Mouse (Mus musculus) midbrain, embryonic 14.5 days (tissue): Measurements from ENCODE around the gene Oscar. TPM values are rescaled to one million over a fixed set of nuclear protein-coding genes. Genes with fewer than 3 reads are reported as not detected.
"Not testable (repeated sequence)": the region's sequence is repeated elsewhere in the genome, so short reads cannot be mapped to it uniquely, and the experiment has no call there.

Experiments
- ATAC-seq: fragments of 200-750 bp; cut with Nextera tagmentation; 2 replicates; pipeline ENCODE4 v1.8.0; 2017; ENCODE audit warnings: moderate number of reproducible peaks, moderate library complexity; ENCODE audit not compliant: low FRiP score, low TSS enrichment
- DNase-seq: peaks from one replicate; pipeline ENCODE4 v3.0.0-alpha.2; 2015
- H3K27ac ChIP-seq: fragments of 300-500 bp; sonication (generic); replicated peaks from 2 replicates; pipeline ENCODE4 v1.5.1; 2014; ENCODE audit warnings: mild to moderate bottlenecking, low read depth, low read length, moderate library complexity
- H3K27me3 ChIP-seq: fragments of 300-500 bp; sonication (generic); 2 replicates; pipeline ENCODE4 v1.6.1; 2014; ENCODE audit warnings: low read length, control low read depth, mixed read lengths; ENCODE audit not compliant: control insufficient read depth, insufficient read depth
- H3K36me3 ChIP-seq: fragments of 300-500 bp; sonication (generic); 2 replicates; pipeline ENCODE4 v1.6.1; 2014; ENCODE audit warnings: low read length, control low read depth; ENCODE audit not compliant: control insufficient read depth, insufficient read depth
- H3K4me1 ChIP-seq: fragments of 300-500 bp; sonication (generic); 2 replicates; pipeline ENCODE4 v1.6.1; 2014; ENCODE audit warnings: mild to moderate bottlenecking, antibody characterized with exemption, low read length, control low read depth; ENCODE audit not compliant: control insufficient read depth, insufficient read depth
- H3K4me2 ChIP-seq: fragments of 300-500 bp; sonication (generic); 2 replicates; pipeline ENCODE4 v1.6.1; 2014; ENCODE audit warnings: mild to moderate bottlenecking, low read length, moderate library complexity
- H3K4me3 ChIP-seq: fragments of 300-500 bp; sonication (generic); replicated peaks from 2 replicates; pipeline ENCODE4 v1.5.1; 2014; ENCODE audit warnings: low read depth, low read length
- H3K9ac ChIP-seq: fragments of 300-500 bp; sonication (generic); replicated peaks from 2 replicates; pipeline ENCODE4 v1.6.1; 2014; ENCODE audit warnings: mild to moderate bottlenecking, low read length, moderate library complexity
- H3K9me3 ChIP-seq: fragments of 300-500 bp; sonication (generic); 2 replicates; pipeline ENCODE4 v1.6.1; 2016; ENCODE audit warnings: low read length, control low read depth, mixed read lengths; ENCODE audit not compliant: control insufficient read depth
- WGBS: fragments of 180-500 bp; shearing (Covaris S2); extraction: QIAGEN DNeasy Blood & Tissue Kit; methylation state at CpG from one replicate; pipeline ENCODE4 v1.1.7; 2014; 5-methylcytosine and 5-hydroxymethylcytosine counted together
- polyA plus RNA-seq: library from polyadenylated mRNA; unstranded; fragments of >200 nt; fragmentation: Nextera tagmentation; extraction: Ambion mirVana; gene quantifications from 2 replicates; pipeline ENCODE4 v1.2.1, GENCODE M21; 2014

Oscar gene
- polyA plus RNA-seq, 1 experiment from 2014 or later = 0.26 TPM

DNA sequence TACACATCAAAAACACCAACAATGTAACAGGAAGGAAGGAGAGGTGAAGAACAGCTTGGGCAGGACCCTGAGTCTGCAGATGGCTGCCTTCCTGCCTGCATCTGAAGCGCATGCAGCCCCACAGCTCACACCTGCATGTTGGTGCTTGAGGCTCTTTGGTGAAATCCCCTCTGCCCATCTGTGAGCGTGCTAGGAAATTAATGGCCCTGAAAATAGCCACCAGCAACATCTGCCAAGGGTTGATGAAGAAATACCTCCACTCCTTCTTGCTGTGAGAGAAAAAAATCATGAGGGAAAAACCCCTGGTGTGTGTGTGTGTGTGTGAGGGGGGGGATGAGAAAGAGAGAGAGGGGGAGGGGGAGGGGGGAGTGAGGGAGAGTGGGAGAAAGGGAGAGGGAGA lies 35.9 kb downstream of the Oscar start:
- no peaks in the 10 kb centered on the region for H3K9me3 ChIP-seq
- no peaks in the 10 kb centered on the region for H3K36me3 ChIP-seq
- 74% methylated on average over 2 of the region's 2 CpGs for WGBS
- H3K4me3 ChIP-seq = no peak overlapping the region
- no peak overlapping the region for H3K9ac ChIP-seq
- ATAC-seq (no peak), DNase-seq (no peak)
- no peaks in the 10 kb centered on the region for H3K27me3 ChIP-seq
- H3K4me2 ChIP-seq = no peak overlapping the region
- H3K27ac ChIP-seq = no peak overlapping the region
- H3K4me1 ChIP-seq = no peaks in the 10 kb centered on the region

DNA sequence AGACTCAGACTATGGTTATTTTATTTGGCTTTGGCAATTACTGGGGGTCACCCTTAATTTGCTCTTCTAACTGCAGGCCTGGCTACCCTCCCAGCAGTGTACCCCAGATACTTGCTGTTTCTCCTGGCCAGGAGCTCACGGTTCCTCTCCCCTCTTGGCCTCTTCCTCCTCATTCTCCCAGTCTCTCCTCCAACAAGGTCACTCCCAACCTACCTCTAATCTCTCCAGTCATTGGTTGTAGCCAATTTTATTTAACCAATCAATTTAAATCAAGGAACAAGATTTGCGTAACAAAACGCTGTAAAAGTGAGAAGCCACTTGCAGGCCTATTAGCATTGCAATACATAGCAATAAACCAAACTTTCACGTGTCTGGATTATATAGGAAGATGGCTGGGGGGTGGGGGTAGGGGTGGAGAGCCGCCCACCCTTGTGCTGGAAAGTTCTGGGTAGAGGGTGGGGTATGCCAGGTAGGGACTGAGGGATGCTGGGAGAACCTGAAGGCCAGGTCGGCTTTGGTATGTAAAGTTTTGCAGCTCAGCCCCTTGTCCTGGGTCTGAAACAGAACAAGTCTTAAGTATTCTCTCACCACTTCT lies 36.9 kb downstream of the Oscar start:
- no peaks in the 10 kb centered on the region for H3K36me3 ChIP-seq
- WGBS = 67% methylated on average over 6 of the region's 6 CpGs
- H3K9ac ChIP-seq = no peak overlapping the region
- DNase-seq (no peak), ATAC-seq (no peak)
- no peaks in the 10 kb centered on the region for H3K9me3 ChIP-seq
- H3K4me1 ChIP-seq = no peaks in the 10 kb centered on the region
- H3K27me3 ChIP-seq = no peaks in the 10 kb centered on the region
- H3K4me3 ChIP-seq = no peak overlapping the region
- no peak overlapping the region for H3K4me2 ChIP-seq
- H3K27ac ChIP-seq = no peak overlapping the region

DNA sequence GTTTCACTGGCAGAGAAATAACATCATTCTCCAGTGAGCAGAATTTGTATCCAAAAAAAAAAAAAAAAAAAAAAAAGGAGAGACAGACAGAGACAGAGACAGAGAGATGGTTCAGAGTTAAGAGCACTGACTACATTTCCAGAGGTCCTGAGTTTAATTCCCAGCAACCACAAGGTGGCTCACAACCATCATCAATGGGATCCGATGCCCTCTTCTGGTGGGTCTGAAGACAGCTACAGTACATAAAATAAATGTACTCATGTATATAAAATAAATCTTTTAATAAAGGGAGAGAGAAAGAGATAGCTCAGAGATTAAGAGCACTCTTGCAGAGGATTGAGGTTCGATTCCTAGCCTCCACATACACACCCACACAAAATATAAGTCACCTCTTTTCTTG lies 37.8 kb downstream of the Oscar start:
- no peaks in the 10 kb centered on the region for H3K9me3 ChIP-seq
- DNase-seq (no peak), ATAC-seq (no peak)
- no peaks in the 10 kb centered on the region for H3K27me3 ChIP-seq
- H3K4me3 ChIP-seq = no peak overlapping the region
- no peak overlapping the region for H3K4me2 ChIP-seq
- H3K36me3 ChIP-seq = no peaks in the 10 kb centered on the region
- no peak overlapping the region for H3K9ac ChIP-seq
- no peak overlapping the region for H3K27ac ChIP-seq
- H3K4me1 ChIP-seq = no peaks in the 10 kb centered on the region
- WGBS = 73% methylated on average over 2 of the region's 2 CpGs

DNA sequence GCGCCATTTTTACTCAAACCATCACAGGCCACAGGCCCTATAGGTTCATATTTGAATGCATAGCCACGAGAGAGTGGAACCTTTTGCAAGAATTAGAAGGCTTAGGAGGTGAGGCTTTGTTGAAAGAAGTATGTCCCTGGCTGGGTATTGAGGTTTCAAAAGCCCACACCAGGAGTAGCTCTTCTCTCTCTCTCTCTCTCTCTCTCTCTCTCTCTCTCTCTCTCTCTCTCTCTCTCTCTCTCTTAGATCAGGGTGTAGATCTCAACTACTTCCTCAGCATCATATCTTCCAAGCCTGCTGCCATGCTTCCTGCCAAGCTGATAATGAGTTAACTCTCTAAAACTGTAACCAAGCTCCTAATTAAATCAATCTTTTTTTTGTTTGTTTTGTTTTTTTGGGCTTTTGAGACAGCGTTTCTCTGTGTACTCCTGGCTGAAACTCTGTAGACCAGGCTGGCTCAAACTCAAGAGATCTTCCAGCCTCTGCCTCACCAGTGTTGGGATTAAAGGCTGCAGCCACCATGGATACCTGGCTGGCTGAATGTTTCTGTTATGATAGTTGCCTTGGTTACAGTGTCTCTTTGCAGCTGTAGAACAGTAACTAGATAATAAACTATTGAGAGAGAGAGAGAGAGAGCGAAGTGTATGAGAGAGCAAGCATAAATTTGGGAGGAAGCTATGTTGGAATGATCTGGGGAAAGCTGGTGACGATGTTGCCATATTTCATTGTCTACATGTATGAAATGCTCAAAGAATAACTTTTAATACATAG lies 39.4 kb downstream of the Oscar start:
- H3K36me3 ChIP-seq = no peaks in the 10 kb centered on the region
- no peaks in the 10 kb centered on the region for H3K4me1 ChIP-seq
- no peak overlapping the region for H3K9ac ChIP-seq
- no peak overlapping the region for H3K4me3 ChIP-seq
- no peak overlapping the region for H3K4me2 ChIP-seq
- DNase-seq (no peak), ATAC-seq (no peak)
- H3K27me3 ChIP-seq = no peaks in the 10 kb centered on the region
- no peak overlapping the region for H3K27ac ChIP-seq
- no peaks in the 10 kb centered on the region for H3K9me3 ChIP-seq
- 79% methylated on average over 5 of the region's 5 CpGs for WGBS

DNA sequence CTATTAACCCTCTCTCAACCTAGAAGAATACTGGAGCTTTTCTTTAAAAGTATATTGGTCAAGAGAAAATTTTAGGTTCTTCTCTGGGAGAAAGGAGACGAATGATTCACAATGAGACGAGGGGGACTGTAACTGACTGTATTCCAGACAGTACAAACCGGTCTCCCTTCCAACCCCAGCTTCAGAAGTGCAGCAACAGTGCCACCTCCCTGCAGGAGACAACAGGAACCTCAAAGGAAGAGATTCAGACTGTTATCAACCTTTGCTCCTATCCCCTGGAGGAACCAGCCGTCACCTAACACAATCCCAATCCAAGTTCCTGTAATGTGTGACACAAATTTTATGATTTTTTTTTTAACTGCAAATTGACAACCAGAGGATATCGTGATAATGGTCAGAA lies 41.7 kb downstream of the Oscar start:
- Histone ChIP-seq H3K4me3 (no peak overlapping the region), H3K27ac (no peak overlapping the region), H3K4me1 (no peaks in the 10 kb centered on the region), H3K36me3 (no peaks in the 10 kb centered on the region), H3K9ac (no peak overlapping the region), H3K4me2 (no peak overlapping the region), H3K9me3 (no peaks in the 10 kb centered on the region), H3K27me3 (no peaks in the 10 kb centered on the region)
- ATAC-seq (no peak), DNase-seq (no peak)
- WGBS = 65% methylated on average over 5 of the region's 5 CpGs

DNA sequence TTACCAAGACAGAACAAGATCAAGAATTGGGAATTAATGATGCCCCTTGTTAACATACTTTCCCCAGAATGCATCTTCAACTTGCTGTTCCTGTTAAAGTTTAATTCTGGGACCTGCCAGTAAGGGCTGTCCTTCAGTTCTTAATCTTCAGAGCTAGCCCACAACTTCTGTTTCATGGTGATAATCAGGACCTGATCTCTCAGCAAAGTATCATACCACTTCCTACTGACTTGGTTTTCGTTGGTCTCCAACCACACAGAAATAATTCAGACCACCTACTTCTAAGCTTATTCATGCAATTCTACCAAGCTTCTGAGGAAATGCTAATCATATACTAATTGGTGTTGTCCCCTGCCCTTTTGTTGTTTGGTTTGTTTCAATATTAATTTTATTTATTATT lies 44.1 kb downstream of the Oscar start:
- ATAC-seq (no peak), DNase-seq (no peak)
- no peak overlapping the region for H3K4me3 ChIP-seq
- H3K27ac ChIP-seq = no peak overlapping the region
- no peaks in the 10 kb centered on the region for H3K9me3 ChIP-seq
- H3K4me2 ChIP-seq = no peak overlapping the region
- H3K4me1 ChIP-seq = no peaks in the 10 kb centered on the region
- H3K9ac ChIP-seq = no peak overlapping the region
- WGBS = 86% methylated on average over 1 of the region's 1 CpGs
- no peaks in the 10 kb centered on the region for H3K36me3 ChIP-seq
- no peaks in the 10 kb centered on the region for H3K27me3 ChIP-seq

DNA sequence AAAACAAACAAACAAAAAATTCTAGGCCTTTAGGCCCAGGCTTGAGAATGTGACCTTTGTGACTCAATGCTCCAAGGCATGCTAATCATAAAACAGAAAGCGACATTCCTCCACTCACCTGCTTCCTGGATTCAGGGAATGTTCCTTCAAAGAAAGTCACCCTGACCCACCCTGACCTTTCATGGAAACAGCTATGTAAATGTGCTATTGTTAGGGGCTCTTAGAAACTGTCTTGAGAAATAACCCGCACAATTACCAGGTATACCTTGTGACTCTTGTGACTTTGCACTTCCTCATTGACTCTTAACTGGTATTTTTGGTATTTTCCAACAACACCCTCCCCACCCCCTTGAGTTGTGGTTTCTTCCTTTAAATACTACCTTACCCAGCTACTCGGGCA lies 45.4 kb downstream of the Oscar start:
- ATAC-seq, DNase-seq, H3K36me3 ChIP-seq, H3K9me3 ChIP-seq, H3K4me3 ChIP-seq, H3K4me1 ChIP-seq, H3K27me3 ChIP-seq, H3K9ac ChIP-seq, H3K27ac ChIP-seq, H3K4me2 ChIP-seq: not testable (repeated sequence)
- WGBS = 95% methylated on average over 3 of the region's 3 CpGs

DNA sequence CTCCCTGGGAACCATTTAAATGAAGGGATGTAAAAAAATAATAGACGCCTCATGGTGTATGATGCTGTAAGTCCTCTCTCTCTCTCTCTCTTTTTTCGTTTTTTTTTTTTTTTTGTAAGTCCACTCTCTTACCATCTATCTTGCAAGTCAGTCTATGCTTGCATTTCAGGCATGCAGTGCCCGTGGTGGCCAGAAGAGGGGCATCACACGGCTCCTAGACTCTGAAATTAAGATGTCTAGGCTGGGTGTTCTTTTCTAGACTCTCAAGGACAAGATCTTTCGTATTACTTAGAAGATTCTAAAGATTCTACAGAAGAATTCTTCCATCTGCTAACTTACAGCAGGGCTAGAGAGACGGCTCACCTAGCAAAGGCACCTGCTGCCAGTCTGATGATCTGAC lies 46.2 kb downstream of the Oscar start:
- no peak overlapping the region for H3K27ac ChIP-seq
- no peaks in the 10 kb centered on the region for H3K27me3 ChIP-seq
- no peaks in the 10 kb centered on the region for H3K36me3 ChIP-seq
- H3K9me3 ChIP-seq = no peaks in the 10 kb centered on the region
- H3K4me3 ChIP-seq = no peak overlapping the region
- no peak overlapping the region for H3K4me2 ChIP-seq
- no peak for ATAC-seq
- no peak overlapping the region for H3K9ac ChIP-seq
- H3K4me1 ChIP-seq = no peaks in the 10 kb centered on the region
- no peak for DNase-seq
- WGBS = 67% methylated on average over 6 of the region's 6 CpGs

DNA sequence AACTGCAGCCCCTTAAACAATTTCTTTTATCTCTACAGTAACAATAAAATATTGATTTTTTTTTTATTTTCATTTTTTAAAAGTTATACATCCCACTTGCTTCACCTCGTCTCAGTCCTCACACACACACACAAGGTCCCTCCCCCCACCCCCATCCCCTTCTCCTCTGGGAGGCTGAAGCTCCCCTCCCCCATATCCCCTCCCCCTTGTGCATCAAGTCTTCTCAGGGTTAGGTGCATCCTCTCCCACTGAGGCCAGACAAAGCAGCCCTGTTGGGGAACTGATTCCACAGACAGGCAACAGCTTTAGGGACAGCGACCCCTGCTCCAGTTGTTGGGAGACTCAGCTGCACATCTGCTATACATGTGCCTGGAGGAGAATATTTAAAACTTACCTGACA lies 48.6 kb downstream of the Oscar start:
- Histone ChIP-seq H3K9ac (no peak overlapping the region), H3K4me3 (no peak overlapping the region), H3K27ac (no peak overlapping the region), H3K36me3 (no peaks in the 10 kb centered on the region), H3K4me1 (no peaks in the 10 kb centered on the region), H3K27me3 (no peaks in the 10 kb centered on the region), H3K9me3 (no peaks in the 10 kb centered on the region), H3K4me2 (no peak overlapping the region)
- WGBS = 12% methylated on average over 2 of the region's 2 CpGs
- ATAC-seq (no peak), DNase-seq (no peak)
